Mouse (Mus musculus): ENCODE measurements around the gene Ncoa3.

DNA sequence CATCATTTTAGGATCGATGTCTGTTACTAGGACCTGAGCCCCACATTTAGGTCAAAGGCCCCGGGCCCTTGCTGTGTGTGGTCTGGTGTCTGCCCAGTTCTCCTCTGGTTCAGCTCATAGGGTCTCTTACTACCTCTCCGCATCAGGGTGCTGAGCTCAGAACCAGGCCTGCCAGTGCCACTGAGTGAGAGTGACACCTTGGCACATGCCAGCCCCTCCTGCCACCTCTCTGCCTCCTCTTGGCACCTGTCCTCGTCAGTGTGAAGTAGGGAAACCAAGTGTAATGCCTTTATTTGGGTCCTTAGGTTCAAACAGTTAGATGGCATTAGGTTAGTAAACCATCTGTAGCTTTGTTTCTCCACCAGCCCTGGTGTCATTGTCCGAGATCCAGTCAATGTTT is 79.0 kb downstream of the Ncoa3 start:
- TF ChIP-seq CTCF (IDR thresholded peaks at IDR 0.05; ENCODE audit: control insufficient read depth, insufficient read depth, insufficient read length) (no peak), MYOD1 (IDR thresholded peaks at IDR 0.05; ENCODE audit: control insufficient read depth, insufficient read length, low read depth) (no peak), USF1 (IDR thresholded peaks at IDR 0.05; ENCODE audit: low read depth) (no peak), MAX (IDR thresholded peaks at IDR 0.05) (no peak)

All from C2C12 (cell line).